Mouse (Mus musculus) lung, postnatal 0 days (tissue): ENCODE measurements around the gene St6gal1. TPM values are rescaled to one million over a fixed set of nuclear protein-coding genes. Genes with fewer than 3 reads are reported as not detected.

Experiments
- ATAC-seq: fragments of 200-750 bp; cut with Nextera tagmentation; 2 replicates; pipeline ENCODE4 v1.8.0; 2017; ENCODE audit warnings: moderate library complexity
- DNase-seq: peaks from one replicate; pipeline ENCODE4 v3.0.0-alpha.2; 2016; ENCODE audit warnings: low spot score
- H3K27ac ChIP-seq: fragments of 300-500 bp; sonication (generic); 2 replicates; pipeline ENCODE4 v1.5.1; 2014; ENCODE audit warnings: antibody characterized with exemption, mild to moderate bottlenecking, low read length, mixed read lengths
- H3K27me3 ChIP-seq: fragments of 300-500 bp; sonication (generic); replicated peaks from 2 replicates; pipeline ENCODE4 v1.6.1; 2014; ENCODE audit warnings: low read length, mixed read lengths; ENCODE audit not compliant: insufficient read depth
- H3K36me3 ChIP-seq: fragments of 300-500 bp; sonication (generic); 2 replicates; pipeline ENCODE4 v1.6.1; 2014; ENCODE audit warnings: low read length, mixed read lengths; ENCODE audit not compliant: insufficient read depth
- H3K4me1 ChIP-seq: fragments of 300-500 bp; sonication (generic); 2 replicates; pipeline ENCODE4 v1.6.1; 2014; ENCODE audit warnings: antibody characterized with exemption, low read depth, low read length, mixed read lengths; ENCODE audit not compliant: insufficient read depth
- H3K4me2 ChIP-seq: fragments of 300-500 bp; sonication (generic); replicated peaks from 2 replicates; pipeline ENCODE4 v1.6.1; 2014; ENCODE audit warnings: low read depth, mild to moderate bottlenecking, low read length, moderate library complexity, mixed read lengths
- H3K4me3 ChIP-seq: fragments of 300-500 bp; sonication (generic); 2 replicates; pipeline ENCODE4 v1.5.1; 2014; ENCODE audit warnings: low read depth, low read length
- H3K9ac ChIP-seq: fragments of 300-500 bp; sonication (generic); replicated peaks from 2 replicates; pipeline ENCODE4 v1.6.1; 2014; ENCODE audit warnings: low read depth, mild to moderate bottlenecking
- H3K9me3 ChIP-seq: fragments of 300-500 bp; sonication (generic); 2 replicates; pipeline ENCODE4 v1.6.1; 2016; ENCODE audit warnings: low read length, mixed read lengths
- CTCF ChIP-seq: IDR thresholded peaks from 2 replicates; pipeline ENCODE4 v1.5.1; 2016; ENCODE audit warnings: antibody characterized with exemption, mild to moderate bottlenecking
- EP300 ChIP-seq: IDR thresholded peaks from 2 replicates; pipeline ENCODE4 v1.6.1; 2016; ENCODE audit warnings: antibody characterized with exemption, mild to moderate bottlenecking, control low read depth
- WGBS: fragments of 180-500 bp; shearing (Covaris S2); extraction: QIAGEN DNeasy Blood & Tissue Kit; methylation state at CpG from one replicate; pipeline ENCODE4 v1.1.7; 2014; 5-methylcytosine and 5-hydroxymethylcytosine counted together
- polyA plus RNA-seq: library from polyadenylated mRNA; unstranded; fragments of >200 nt; fragmentation: Nextera tagmentation; extraction: Ambion mirVana; gene quantifications from 2 replicates; pipeline ENCODE4 v1.2.1, GENCODE M21; 2015

St6gal1 gene
- polyA plus RNA-seq, 1 experiment from 2014 or later: 46.4 TPM

DNA sequence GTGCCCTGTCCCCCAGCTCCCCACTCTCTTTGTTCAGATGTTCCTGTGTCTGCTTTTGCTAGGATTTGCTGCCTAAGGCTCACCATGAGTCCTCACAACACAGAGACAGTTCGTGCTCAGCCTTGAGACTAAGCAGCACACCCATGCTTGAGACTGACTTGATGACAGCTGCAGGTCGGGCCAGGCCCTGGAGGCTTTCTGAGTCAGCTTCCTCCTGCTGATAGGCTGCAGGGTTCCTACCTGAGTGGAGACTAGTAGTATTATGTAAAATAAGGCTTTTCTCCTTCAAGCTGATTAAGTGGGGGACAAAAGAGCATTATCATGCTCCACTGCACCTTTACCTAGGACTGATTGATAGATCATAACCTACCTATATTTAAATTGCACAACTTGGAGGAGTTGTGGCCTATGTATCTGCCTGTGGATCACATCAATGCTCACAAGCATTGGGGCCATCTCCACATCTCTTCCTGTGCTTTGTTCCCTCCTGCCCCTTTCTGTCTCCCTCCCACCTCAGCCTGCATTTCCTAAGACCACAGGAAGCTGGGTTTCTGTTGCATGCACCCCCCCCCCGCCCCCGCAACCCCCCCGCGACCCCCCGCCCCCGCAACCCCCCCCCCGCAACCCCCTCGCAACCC lies 37.7 kb downstream of the St6gal1 start:
- no peaks in the 10 kb centered on the region for H3K27me3 ChIP-seq
- ATAC-seq: no peak
- 38% methylated on average over 2 of the region's 10 CpGs for WGBS

GRCm38 (mm10) chr16:23262846-23263245 lies 38.3 kb downstream of the St6gal1 start:
- Histone ChIP-seq H3K27me3 (no peaks in the 10 kb centered on the region), H3K4me1 (peaks cover 17% of the 10 kb centered on the region; the same call in 1 of the 2 replicates)
- 63% methylated on average over 5 of the region's 5 CpGs for WGBS

More for the DNA sequence above, 37.7 kb downstream of the St6gal1 start:
- no peak for DNase-seq
- Histone ChIP-seq H3K9me3 (no peaks in the 10 kb centered on the region), H3K4me3 (no peak overlapping the region), H3K9ac (no peak overlapping the region), H3K27ac (no peak overlapping the region), H3K4me1 (peaks cover 17% of the 10 kb centered on the region; the same call in 1 of the 2 replicates), H3K36me3 (no peaks in the 10 kb centered on the region), H3K4me2 (no peak overlapping the region)
- TF ChIP-seq EP300 (no peak), CTCF (no peak)

GRCm38 (mm10) chr16:23264999-23265398 lies 40.5 kb downstream of the St6gal1 start:
- Histone ChIP-seq H3K4me3 (no peak overlapping the region), H3K36me3 (no peaks in the 10 kb centered on the region), H3K9ac (no peak overlapping the region), H3K9me3 (no peaks in the 10 kb centered on the region), H3K27me3 (no peaks in the 10 kb centered on the region), H3K4me2 (no peak overlapping the region), H3K4me1 (peaks cover 23% of the 10 kb centered on the region), H3K27ac (peak overlapping the region; percentile 76; the same call in 1 of the 2 replicates)
- no peak for DNase-seq
- no peak for ATAC-seq
- no peak for TF ChIP-seq CTCF
- TF ChIP-seq EP300: no peak
- WGBS: 78% methylated on average over 12 of the region's 12 CpGs

More at GRCm38 (mm10) chr16:23262846-23263245, 38.3 kb downstream of the St6gal1 start:
- Histone ChIP-seq H3K27ac (no peak overlapping the region), H3K36me3 (no peaks in the 10 kb centered on the region), H3K4me3 (no peak overlapping the region), H3K4me2 (no peak overlapping the region), H3K9ac (no peak overlapping the region), H3K9me3 (no peaks in the 10 kb centered on the region)
- TF ChIP-seq EP300 (no peak), CTCF (no peak)
- ATAC-seq (no peak), DNase-seq (no peak)

DNA sequence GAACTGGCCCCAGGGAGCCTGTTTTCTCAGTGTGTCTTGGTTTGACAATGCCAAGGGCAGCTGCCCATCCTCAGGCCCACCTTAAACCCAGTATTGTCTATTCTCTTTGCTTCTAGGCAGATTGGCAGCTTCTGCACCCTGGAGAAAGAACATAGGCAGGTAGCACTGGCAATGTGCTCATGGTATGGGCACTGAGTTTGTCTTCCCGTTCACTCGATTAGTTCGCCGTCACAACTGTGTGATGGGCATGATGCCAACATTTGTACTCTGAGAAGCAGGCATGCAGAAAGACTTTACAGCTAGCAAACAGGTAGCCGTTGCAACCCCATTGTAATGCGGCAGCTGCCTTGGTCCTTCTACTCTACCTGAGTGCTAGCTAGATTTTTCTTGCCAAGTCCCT lies 40.9 kb downstream of the St6gal1 start:
- peak overlapping the region; percentile 76 for H3K27ac ChIP-seq
- H3K9ac ChIP-seq: no peak overlapping the region
- WGBS: 38% methylated on average over 6 of the region's 6 CpGs
- H3K4me3 ChIP-seq: no peak overlapping the region
- ATAC-seq (no peak), DNase-seq (peak; percentile 33)
- no peaks in the 10 kb centered on the region for H3K9me3 ChIP-seq
- no peaks in the 10 kb centered on the region for H3K27me3 ChIP-seq
- TF ChIP-seq CTCF: no peak
- TF ChIP-seq EP300: no peak
- peaks cover 27% of the 10 kb centered on the region for H3K4me1 ChIP-seq
- no peaks in the 10 kb centered on the region for H3K36me3 ChIP-seq
- H3K4me2 ChIP-seq: no peak overlapping the region

DNA sequence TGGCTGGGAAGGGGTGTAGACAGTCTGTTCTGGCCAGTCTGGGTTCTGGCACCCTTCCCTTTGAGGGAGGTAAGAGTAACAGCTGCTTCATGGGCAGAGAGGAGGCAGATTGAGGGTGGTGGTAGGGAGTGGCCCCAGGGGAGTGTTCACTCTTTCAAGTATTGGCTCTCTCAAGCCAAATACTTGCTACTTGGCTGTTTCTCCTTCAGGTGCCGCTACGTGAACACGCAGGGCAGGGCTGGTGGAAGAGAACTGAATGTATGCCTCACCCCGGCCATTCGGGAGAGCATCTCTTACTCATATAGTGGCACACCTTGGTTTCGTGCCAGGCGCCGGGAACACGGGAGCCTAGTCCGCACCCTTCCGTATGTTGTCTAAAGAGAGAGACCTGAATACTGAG lies 41.8 kb downstream of the St6gal1 start:
- peak; percentile 83 for DNase-seq
- peak overlapping the region; percentile 87 for H3K27ac ChIP-seq
- 61% methylated on average over 11 of the region's 11 CpGs for WGBS

GRCm38 (mm10) chr16:23266896-23267295 lies 42.4 kb downstream of the St6gal1 start:
- TF ChIP-seq EP300 (no peak), CTCF (no peak)
- ATAC-seq (no peak), DNase-seq (no peak)
- Histone ChIP-seq H3K27me3 (no peaks in the 10 kb centered on the region), H3K27ac (peak overlapping the region; percentile 87), H3K9me3 (no peaks in the 10 kb centered on the region), H3K4me2 (no peak overlapping the region), H3K4me3 (no peak overlapping the region), H3K36me3 (no peaks in the 10 kb centered on the region), H3K4me1 (peaks cover 29% of the 10 kb centered on the region), H3K9ac (no peak overlapping the region)
- WGBS: 76% methylated on average over 4 of the region's 4 CpGs

More for the DNA sequence above, 41.8 kb downstream of the St6gal1 start:
- Histone ChIP-seq H3K27me3 (no peaks in the 10 kb centered on the region), H3K4me3 (no peak overlapping the region), H3K9ac (no peak overlapping the region), H3K4me1 (peaks cover 29% of the 10 kb centered on the region), H3K36me3 (no peaks in the 10 kb centered on the region), H3K4me2 (no peak overlapping the region), H3K9me3 (no peaks in the 10 kb centered on the region)
- peak; percentile 90 for ATAC-seq
- TF ChIP-seq CTCF (peak; percentile 50), EP300 (peak; percentile 78)
